Mouse (Mus musculus): ENCODE results near the gene Wbp1l.

The Wbp1l gene

DNA sequence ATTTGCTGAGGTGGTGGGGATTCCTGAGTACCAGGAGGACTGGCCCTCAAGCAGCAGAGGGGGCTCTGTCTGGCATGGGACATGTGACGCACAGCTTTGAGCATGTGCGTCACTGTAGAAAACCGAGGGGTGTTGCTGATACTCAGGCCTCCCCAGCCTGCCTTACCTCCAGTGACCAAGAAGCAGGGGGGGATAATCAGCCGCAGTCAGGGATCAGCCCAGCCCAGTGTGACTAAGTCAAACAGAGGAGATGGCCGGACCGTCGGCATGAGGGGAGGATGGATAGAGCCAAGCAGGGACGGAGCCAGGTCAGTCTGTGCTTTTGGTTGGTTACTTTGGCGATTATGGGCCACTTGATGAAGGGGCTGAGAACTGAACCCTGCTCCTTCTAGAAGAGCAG, 32.8 kb downstream of the Wbp1l start:
- DNase-seq = no peak

DNA sequence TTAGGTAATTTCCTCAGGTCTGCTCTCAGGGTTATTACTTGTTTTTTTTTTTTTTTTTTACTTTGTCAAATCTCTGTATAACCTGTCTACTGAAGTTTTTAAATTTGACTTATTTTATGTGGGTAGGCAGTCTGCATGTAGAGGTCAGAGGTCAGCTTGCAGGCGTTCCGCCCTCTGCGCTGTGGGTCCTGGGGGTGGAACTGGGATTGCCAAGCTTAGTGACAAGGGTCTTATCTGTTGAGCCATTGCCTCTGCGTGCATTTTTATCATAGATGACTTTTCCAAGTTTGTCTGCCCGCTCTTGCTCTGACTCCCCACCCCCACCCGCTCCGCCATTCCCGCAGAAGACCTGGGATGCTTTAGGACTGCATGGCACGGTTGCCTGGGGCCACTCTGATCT, 36.9 kb downstream of the Wbp1l start:
- DNase-seq = no peak

- DNase-seq = no peak
Measured at GRCm38 (mm10) chr19:46637598-46637997, 38.7 kb downstream of the Wbp1l start.

DNA sequence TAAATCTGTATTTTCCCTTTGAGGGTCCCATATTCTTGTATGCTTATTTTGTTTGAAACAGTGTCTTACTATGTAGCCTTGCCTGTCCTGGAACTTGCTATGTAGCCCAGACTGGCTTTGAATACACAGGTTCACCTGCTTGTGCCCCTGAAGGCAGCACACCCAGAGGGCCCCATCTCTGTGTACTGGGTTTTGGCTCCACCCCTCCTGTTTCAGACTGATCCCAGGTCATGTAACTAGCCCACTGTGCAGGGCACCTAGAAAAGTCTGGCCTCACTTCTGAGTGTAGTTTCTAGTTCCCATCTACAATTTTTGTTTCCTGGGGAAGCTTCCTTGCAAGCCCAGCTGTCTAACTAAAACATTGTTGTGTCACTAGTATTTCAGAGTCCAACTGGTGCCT, 40.2 kb downstream of the Wbp1l start:
- no peak for DNase-seq

DNA sequence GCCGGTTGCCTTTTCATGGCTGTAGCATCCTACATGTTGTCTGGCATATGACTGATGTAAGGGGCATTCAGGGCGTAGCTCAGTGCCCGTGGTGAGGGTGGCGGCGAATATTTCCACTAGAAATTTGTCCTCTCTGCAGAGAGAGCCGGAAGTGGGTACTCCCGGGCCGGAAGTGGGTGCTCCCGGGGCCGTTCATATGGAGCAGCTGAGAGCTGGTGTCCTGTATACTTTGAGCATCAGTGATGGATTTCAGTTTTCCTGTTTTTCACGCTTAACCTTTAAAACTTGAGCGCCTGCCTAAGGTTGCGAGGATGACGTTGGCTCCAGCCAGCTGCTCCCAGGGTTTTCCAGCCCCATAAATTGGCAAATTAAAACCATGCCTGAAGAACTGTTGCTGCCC, 40.6 kb downstream of the Wbp1l start:
- no peak for DNase-seq

DNA sequence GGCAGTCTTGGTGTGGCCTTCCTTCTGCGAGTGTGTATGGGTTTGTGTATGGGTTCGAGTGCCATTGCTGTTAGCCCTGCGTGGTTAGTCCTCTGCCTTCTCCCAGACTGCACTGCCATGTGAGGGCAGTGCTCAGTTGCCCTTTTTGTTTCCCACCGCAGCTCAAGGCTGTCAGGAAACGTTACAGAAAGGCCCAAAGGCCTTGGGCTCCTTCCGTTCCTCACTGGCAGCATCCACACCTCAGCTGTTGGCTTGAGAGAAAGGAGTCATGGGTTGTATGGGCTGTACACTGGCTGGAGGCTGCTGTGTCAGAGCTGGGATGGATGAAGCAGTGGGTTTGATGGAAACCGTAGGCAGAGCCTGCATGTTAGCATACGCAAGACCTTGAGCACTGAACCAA, 41.9 kb downstream of the Wbp1l start:
- no peak for DNase-seq

- DNase-seq = no peak
Measured at GRCm38 (mm10) chr19:46641420-46642085, 42.7 kb downstream of the Wbp1l start.

GRCm38 (mm10) chr19:46642136-46642753, 43.4 kb downstream of the Wbp1l start:
- DNase-seq = no peak

DNA sequence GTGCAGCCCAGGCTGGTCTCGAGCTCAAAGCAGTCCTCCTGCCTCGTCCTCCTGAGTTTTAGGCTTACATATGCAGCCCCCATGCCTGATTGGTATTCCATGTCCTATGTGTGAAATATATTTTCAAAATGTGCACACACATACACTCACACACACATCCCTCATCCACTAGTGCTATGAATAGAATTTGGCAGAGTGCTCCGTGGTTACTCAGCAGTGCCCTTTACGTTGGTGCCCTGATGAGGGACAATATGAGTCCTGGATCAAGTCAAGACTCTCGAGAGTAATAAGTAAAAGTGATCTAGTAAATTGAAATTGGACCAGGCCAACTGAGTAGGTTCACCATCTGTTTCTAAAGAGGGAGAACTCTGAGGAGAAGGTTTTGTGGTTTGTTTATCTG, 44.4 kb downstream of the Wbp1l start:
- DNase-seq = peak; percentile 33

DNA sequence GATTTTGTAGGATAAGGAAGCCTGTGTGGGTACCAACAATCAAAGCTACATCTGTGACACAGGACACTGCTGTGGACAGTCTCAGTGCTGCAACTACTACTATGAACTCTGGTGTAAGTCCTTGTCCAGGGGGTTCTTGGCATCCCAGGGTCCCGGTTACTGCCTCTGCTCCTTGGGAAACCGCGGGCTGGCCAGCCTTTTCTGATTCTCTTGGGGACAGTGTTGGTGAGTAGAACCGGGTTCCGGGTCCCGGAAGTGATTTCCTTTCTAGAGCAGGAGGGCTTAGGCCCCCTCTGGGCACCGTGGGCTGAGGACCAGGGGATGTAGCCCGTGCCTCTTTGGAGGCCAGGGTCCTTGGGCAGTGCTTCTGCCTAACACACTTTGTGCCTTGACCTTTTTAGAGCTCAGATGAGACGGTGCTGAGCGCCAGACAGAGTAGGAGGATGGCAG, 45.5 kb downstream of the Wbp1l start:
- DNase-seq = no peak

GRCm38 (mm10) chr19:46644793-46645602, 46.1 kb downstream of the Wbp1l start:
- DNase-seq = no peak

- no peak for DNase-seq
Measured at GRCm38 (mm10) chr19:46646041-46646481, 47.2 kb downstream of the Wbp1l start.

- no peak for DNase-seq
Measured at GRCm38 (mm10) chr19:46647254-46647653, 48.4 kb downstream of the Wbp1l start.

DNA sequence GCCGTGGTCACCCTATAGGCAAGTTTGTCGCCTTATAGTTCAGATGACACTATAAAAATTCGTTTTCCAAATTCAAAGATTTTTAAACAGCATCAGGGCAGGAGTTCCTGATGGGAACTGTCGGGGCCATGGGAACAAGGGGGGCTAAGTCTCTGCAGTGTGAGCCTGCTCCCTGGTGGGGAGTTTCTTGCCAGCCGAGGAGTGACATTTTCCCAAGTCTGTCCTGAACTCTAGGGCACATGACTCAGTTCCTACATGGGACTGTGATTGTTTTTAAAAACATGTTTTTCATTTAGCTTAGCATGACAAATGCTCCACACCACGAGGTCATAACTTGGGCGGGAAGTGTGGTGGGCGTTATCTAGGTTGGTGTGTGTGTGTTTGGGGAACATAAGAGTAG, 49.0 kb downstream of the Wbp1l start:
- DNase-seq = no peak

- DNase-seq = no peak
Measured at GRCm38 (mm10) chr19:46648565-46648964, 49.7 kb downstream of the Wbp1l start.

GRCm38 (mm10) chr19:46653188-46653587, 54.3 kb downstream of the Wbp1l start:
- no peak for DNase-seq

GRCm38 (mm10) chr19:46653616-46654235, 54.8 kb downstream of the Wbp1l start:
- no peak for DNase-seq

DNA sequence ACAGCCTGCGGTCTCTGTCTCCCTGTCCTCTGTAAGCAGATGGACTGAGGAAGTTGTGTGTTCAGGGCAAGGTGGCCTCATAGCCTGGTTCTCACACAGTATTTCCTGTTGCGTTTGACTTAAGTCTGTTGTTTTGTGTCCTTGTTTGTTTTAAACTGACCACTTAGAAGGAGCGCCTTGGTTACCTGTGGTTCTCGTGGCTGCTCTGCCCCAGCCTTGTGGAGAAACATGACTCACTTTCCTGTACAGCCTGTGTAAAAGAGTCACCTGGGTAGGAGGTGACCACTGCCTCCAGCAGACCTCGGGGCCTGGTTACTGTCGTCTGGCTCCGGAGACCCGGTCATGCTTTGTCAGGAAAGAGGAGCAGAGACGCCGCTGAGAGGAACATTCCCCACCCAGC, 56.7 kb downstream of the Wbp1l start:
- DNase-seq = no peak

- DNase-seq = no peak
Measured at GRCm38 (mm10) chr19:46656151-46656840, 57.4 kb downstream of the Wbp1l start.

GRCm38 (mm10) chr19:46657339-46658020, 58.6 kb downstream of the Wbp1l start:
- no peak for DNase-seq

DNA sequence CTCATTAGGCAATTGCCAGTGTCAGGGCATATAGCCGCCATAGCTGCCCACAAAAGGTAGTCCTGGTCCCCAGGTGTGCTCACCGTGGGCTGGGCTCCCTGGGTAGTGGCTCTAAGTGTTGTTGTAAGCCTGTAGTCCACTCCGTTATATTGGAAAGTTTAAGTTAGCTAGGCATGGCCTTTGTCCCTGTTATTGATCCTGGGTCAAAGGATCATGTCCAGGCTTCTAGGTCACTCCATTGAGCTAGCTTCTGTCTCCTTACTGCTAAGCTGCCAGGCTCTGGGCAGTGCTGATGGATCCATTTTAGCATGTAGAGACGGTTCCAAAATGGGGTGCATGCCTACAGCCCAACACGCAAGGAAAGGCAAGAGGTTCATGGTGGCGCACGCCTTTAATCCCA, 59.5 kb downstream of the Wbp1l start:
- DNase-seq = no peak

GRCm38 (mm10) chr19:46658851-46659250, 60.0 kb downstream of the Wbp1l start:
- DNase-seq = no peak

All from cerebellum, adult 9-10 months (tissue).